In genomic region chr11:81120024-81120576, GRCm38 (mm10) we compare ENCODE assay signal across 11 mouse cellular contexts.
"Had no signal": no experiment of that assay in that cellular context is flagged by ENCODE, and none has a peak within 500 bp of the region (broad histone marks: within the 10 kb centered on the region; RNA-seq: fewer than 3 reads in every experiment).

No protein-coding gene starts in this region.

- H3K9ac ChIP-seq: liver, embryonic 15.5 days; stomach, embryonic 15.5 days had no signal

- H3K4me3 ChIP-seq: left cerebral cortex, adult 2 months; limb, embryonic 10.5 days; liver, embryonic 15.5 days; stomach, embryonic 15.5 days had no signal

- H3K27me3 ChIP-seq: liver, embryonic 15.5 days; stomach, embryonic 15.5 days had no signal

- H3K4me2 ChIP-seq: liver, embryonic 11.5 days; liver, embryonic 15.5 days; stomach, embryonic 15.5 days had no signal

- H3K36me3 ChIP-seq: limb, embryonic 10.5 days; liver, embryonic 15.5 days; stomach, embryonic 15.5 days had no signal

- H3K4me1 ChIP-seq: liver, embryonic 15.5 days; stomach, embryonic 15.5 days had no signal

- H3K9me3 ChIP-seq: limb, embryonic 10.5 days; liver, embryonic 15.5 days; stomach, embryonic 15.5 days had no signal

- H3K27ac ChIP-seq: left cerebral cortex, adult 2 months; limb, embryonic 10.5 days; liver, embryonic 15.5 days; stomach, embryonic 15.5 days had no signal

- ATAC-seq: lung, postnatal 0 days had no signal

- DNase-seq: kidney, adult 9 months; lung, adult 2 months; lung, postnatal 36 days; right cerebral cortex, postnatal 14 days; thymus, postnatal 36 days had no signal
